Mouse (Mus musculus): ENCODE data around the gene Klhl32.

DNA sequence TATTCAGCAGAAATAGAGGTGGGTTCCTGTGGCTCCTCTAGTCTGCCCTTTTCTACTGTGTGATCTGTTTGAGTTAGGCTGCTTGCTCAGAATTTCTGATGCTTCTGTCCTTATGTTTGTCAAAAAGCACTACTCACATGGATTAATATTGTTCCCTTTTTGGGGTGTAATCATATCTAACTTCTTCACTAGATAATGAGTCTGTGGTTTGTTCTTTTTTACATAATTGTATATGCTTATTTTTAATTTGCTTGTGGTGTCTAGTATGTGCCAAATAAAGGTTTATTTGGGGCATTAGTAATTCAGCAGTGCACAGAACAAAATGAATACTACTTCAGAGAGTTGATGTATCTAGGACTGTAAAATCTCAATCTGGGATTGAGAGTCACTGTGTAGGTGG lies 256.1 kb downstream of the Klhl32 start:
- TF ChIP-seq CTCF (conservative IDR thresholded peaks at IDR 0.05; ENCODE audit: insufficient read depth, insufficient read length, low read depth, low read length), result no peak
- TF ChIP-seq POLR2A (IDR thresholded peaks at IDR 0.05; ENCODE audit: low read depth, low read length), result no peak
